Mouse (Mus musculus): ENCODE results near the gene Arl2bp. TPM values are rescaled to one million over a fixed set of nuclear protein-coding genes. Genes with fewer than 3 reads are reported as not detected.

The Arl2bp gene
- polyA plus RNA-seq, 1 experiment from 2014 or later: 179 TPM

GRCm38 (mm10) chr8:94700421-94700935 lies 34.1 kb downstream of the Arl2bp start:
- Histone ChIP-seq H3K36me3 (ENCODE audit: control insufficient read depth, insufficient read depth, low read length) (no peaks in the 10 kb centered on the region), H3K4me2 (ENCODE audit: low read length) (no peak overlapping the region), H3K4me3 (ENCODE audit: low read depth, low read length) (no peak overlapping the region), H3K9me3 (replicated peaks; ENCODE audit: control insufficient read depth, low read length, poor library complexity, severe bottlenecking) (no peaks in the 10 kb centered on the region), H3K9ac (ENCODE audit: low read depth, low read length) (no peak overlapping the region), H3K4me1 (ENCODE audit: control insufficient read depth, insufficient read depth, low read length) (peaks cover 11% of the 10 kb centered on the region; the same call in 1 of the 2 replicates), H3K27ac (ENCODE audit: low read length) (no peak overlapping the region), H3K27me3 (ENCODE audit: control insufficient read depth, insufficient read depth, low read depth, low read length) (peaks cover 22% of the 10 kb centered on the region)
- no peak for ATAC-seq
- 87% methylated on average over 4 of the region's 4 CpGs for WGBS

- WGBS: 80% methylated on average over 3 of the region's 3 CpGs
- Histone ChIP-seq H3K4me3 (ENCODE audit: low read depth, low read length) (no peak overlapping the region), H3K9me3 (replicated peaks; ENCODE audit: control insufficient read depth, low read length, poor library complexity, severe bottlenecking) (no peaks in the 10 kb centered on the region), H3K4me1 (ENCODE audit: control insufficient read depth, insufficient read depth, low read length) (peaks cover 4% of the 10 kb centered on the region; the same call in 1 of the 2 replicates), H3K9ac (ENCODE audit: low read depth, low read length) (no peak overlapping the region), H3K27ac (ENCODE audit: low read length) (peak overlapping the region; percentile 87; the same call in 1 of the 2 replicates), H3K36me3 (ENCODE audit: control insufficient read depth, insufficient read depth, low read length) (no peaks in the 10 kb centered on the region), H3K27me3 (ENCODE audit: control insufficient read depth, insufficient read depth, low read depth, low read length) (peaks cover 6% of the 10 kb centered on the region), H3K4me2 (ENCODE audit: low read length) (peak overlapping the region; percentile 43)
- ATAC-seq: no peak
Measured at GRCm38 (mm10) chr8:94702156-94702555, 35.8 kb downstream of the Arl2bp start.

GRCm38 (mm10) chr8:94702844-94703813 lies 36.7 kb downstream of the Arl2bp start:
- under 1% methylated on average over 35 of the region's 35 CpGs for WGBS
- peak overlapping the region; percentile 87 for H3K27ac ChIP-seq (ENCODE audit: low read length)

GRCm38 (mm10) chr8:94703972-94704668 lies 37.7 kb downstream of the Arl2bp start:
- Histone ChIP-seq H3K27ac (ENCODE audit: low read length) (peak overlapping the region; percentile 88), H3K4me1 (ENCODE audit: control insufficient read depth, insufficient read depth, low read length) (peaks cover 4% of the 10 kb centered on the region; the same call in 1 of the 2 replicates), H3K9ac (ENCODE audit: low read depth, low read length) (peak overlapping the region; percentile 73), H3K4me3 (ENCODE audit: low read depth, low read length) (peak overlapping the region; percentile 54), H3K4me2 (ENCODE audit: low read length) (peak overlapping the region; percentile 58), H3K9me3 (replicated peaks; ENCODE audit: control insufficient read depth, low read length, poor library complexity, severe bottlenecking) (no peaks in the 10 kb centered on the region), H3K27me3 (ENCODE audit: control insufficient read depth, insufficient read depth, low read depth, low read length) (no peaks in the 10 kb centered on the region; the same call in 1 of the 2 replicates), H3K36me3 (ENCODE audit: control insufficient read depth, insufficient read depth, low read length) (no peaks in the 10 kb centered on the region)
- ATAC-seq: peak; percentile 93
- WGBS: under 1% methylated on average over 35 of the region's 35 CpGs

More at GRCm38 (mm10) chr8:94702844-94703813, 36.7 kb downstream of the Arl2bp start:
- Histone ChIP-seq H3K4me2 (ENCODE audit: low read length) (peak overlapping the region; percentile 43), H3K4me1 (ENCODE audit: control insufficient read depth, insufficient read depth, low read length) (peaks cover 4% of the 10 kb centered on the region; the same call in 1 of the 2 replicates), H3K36me3 (ENCODE audit: control insufficient read depth, insufficient read depth, low read length) (no peaks in the 10 kb centered on the region), H3K9me3 (replicated peaks; ENCODE audit: control insufficient read depth, low read length, poor library complexity, severe bottlenecking) (no peaks in the 10 kb centered on the region), H3K27me3 (ENCODE audit: control insufficient read depth, insufficient read depth, low read depth, low read length) (peaks cover under 1% of the 10 kb centered on the region), H3K9ac (ENCODE audit: low read depth, low read length) (peak overlapping the region; percentile 62), H3K4me3 (ENCODE audit: low read depth, low read length) (peak overlapping the region; percentile 45)
- ATAC-seq: peak; percentile 88

- peak overlapping the region; percentile 88 for H3K27ac ChIP-seq (ENCODE audit: low read length)
- H3K36me3 ChIP-seq (ENCODE audit: control insufficient read depth, insufficient read depth, low read length): no peaks in the 10 kb centered on the region
- ATAC-seq: no peak
- no peaks in the 10 kb centered on the region; the same call in 1 of the 2 replicates for H3K27me3 ChIP-seq (ENCODE audit: control insufficient read depth, insufficient read depth, low read depth, low read length)
- WGBS: 12% methylated on average over 9 of the region's 9 CpGs
- peak overlapping the region; percentile 58 for H3K4me2 ChIP-seq (ENCODE audit: low read length)
- H3K4me3 ChIP-seq (ENCODE audit: low read depth, low read length): peak overlapping the region; percentile 54
- no peaks in the 10 kb centered on the region for H3K9me3 ChIP-seq (replicated peaks; ENCODE audit: control insufficient read depth, low read length, poor library complexity, severe bottlenecking)
- peak overlapping the region; percentile 73 for H3K9ac ChIP-seq (ENCODE audit: low read depth, low read length)
- H3K4me1 ChIP-seq (ENCODE audit: control insufficient read depth, insufficient read depth, low read length): peaks cover 4% of the 10 kb centered on the region; the same call in 1 of the 2 replicates
Measured at GRCm38 (mm10) chr8:94704669-94704984, 38.2 kb downstream of the Arl2bp start.

GRCm38 (mm10) chr8:94705581-94706245 lies 39.3 kb downstream of the Arl2bp start:
- no peak for ATAC-seq
- H3K4me1 ChIP-seq (ENCODE audit: control insufficient read depth, insufficient read depth, low read length): peaks cover 4% of the 10 kb centered on the region; the same call in 1 of the 2 replicates
- WGBS: 87% methylated on average over 10 of the region's 10 CpGs
- H3K9ac ChIP-seq (ENCODE audit: low read depth, low read length): no peak overlapping the region
- H3K36me3 ChIP-seq (ENCODE audit: control insufficient read depth, insufficient read depth, low read length): no peaks in the 10 kb centered on the region
- no peaks in the 10 kb centered on the region for H3K9me3 ChIP-seq (replicated peaks; ENCODE audit: control insufficient read depth, low read length, poor library complexity, severe bottlenecking)
- H3K27me3 ChIP-seq (ENCODE audit: control insufficient read depth, insufficient read depth, low read depth, low read length): no peaks in the 10 kb centered on the region; the same call in 1 of the 2 replicates
- no peak overlapping the region for H3K4me2 ChIP-seq (ENCODE audit: low read length)
- no peak overlapping the region for H3K27ac ChIP-seq (ENCODE audit: low read length)
- no peak overlapping the region for H3K4me3 ChIP-seq (ENCODE audit: low read depth, low read length)

- 68% methylated on average over 9 of the region's 9 CpGs for WGBS
- Histone ChIP-seq H3K36me3 (ENCODE audit: control insufficient read depth, insufficient read depth, low read length) (no peaks in the 10 kb centered on the region), H3K4me3 (ENCODE audit: low read depth, low read length) (no peak overlapping the region), H3K9me3 (replicated peaks; ENCODE audit: control insufficient read depth, low read length, poor library complexity, severe bottlenecking) (no peaks in the 10 kb centered on the region), H3K4me1 (ENCODE audit: control insufficient read depth, insufficient read depth, low read length) (peaks cover 4% of the 10 kb centered on the region; the same call in 1 of the 2 replicates), H3K27ac (ENCODE audit: low read length) (no peak overlapping the region), H3K27me3 (ENCODE audit: control insufficient read depth, insufficient read depth, low read depth, low read length) (no peaks in the 10 kb centered on the region; the same call in 1 of the 2 replicates), H3K4me2 (ENCODE audit: low read length) (no peak overlapping the region), H3K9ac (ENCODE audit: low read depth, low read length) (no peak overlapping the region)
- no peak for ATAC-seq
Measured at GRCm38 (mm10) chr8:94706732-94707395, 40.5 kb downstream of the Arl2bp start.

- H3K4me3 ChIP-seq (ENCODE audit: low read depth, low read length): no peak overlapping the region
- no peaks in the 10 kb centered on the region; the same call in 1 of the 2 replicates for H3K4me1 ChIP-seq (ENCODE audit: control insufficient read depth, insufficient read depth, low read length)
- no peak for ATAC-seq
- 51% methylated on average over 8 of the region's 8 CpGs for WGBS
- H3K4me2 ChIP-seq (ENCODE audit: low read length): no peak overlapping the region
- H3K27me3 ChIP-seq (ENCODE audit: control insufficient read depth, insufficient read depth, low read depth, low read length): no peaks in the 10 kb centered on the region
- no peaks in the 10 kb centered on the region for H3K9me3 ChIP-seq (replicated peaks; ENCODE audit: control insufficient read depth, low read length, poor library complexity, severe bottlenecking)
- no peak overlapping the region for H3K27ac ChIP-seq (ENCODE audit: low read length)
- no peak overlapping the region for H3K9ac ChIP-seq (ENCODE audit: low read depth, low read length)
- no peaks in the 10 kb centered on the region for H3K36me3 ChIP-seq (ENCODE audit: control insufficient read depth, insufficient read depth, low read length)
Measured at GRCm38 (mm10) chr8:94710336-94710735, 43.9 kb downstream of the Arl2bp start.

Measured in midbrain, embryonic 16.5 days (tissue).